Mouse (Mus musculus) ovary, postnatal 10 days (tissue): ENCODE results near the gene Hilpda.
A peak's percentile ranks its signal among the peaks of the same experiment; 100 is the strongest.

Experiments
- DNase-seq: peaks from one replicate; pipeline ENCODE4 v3.0.0; 2022; ENCODE audit warnings: low spot score

The Hilpda gene

GRCm38 (mm10) chr6:29272312-29273072 lies at the start of gene Hilpda:
Hilpda (plus strand) TSS chr6:29272488.
- DNase-seq, result peak; percentile 78

- DNase-seq, result no peak
These were observed 42.9 kb upstream of the Hilpda start for GRCm38 (mm10) chr6:29229265-29229913.

DNA sequence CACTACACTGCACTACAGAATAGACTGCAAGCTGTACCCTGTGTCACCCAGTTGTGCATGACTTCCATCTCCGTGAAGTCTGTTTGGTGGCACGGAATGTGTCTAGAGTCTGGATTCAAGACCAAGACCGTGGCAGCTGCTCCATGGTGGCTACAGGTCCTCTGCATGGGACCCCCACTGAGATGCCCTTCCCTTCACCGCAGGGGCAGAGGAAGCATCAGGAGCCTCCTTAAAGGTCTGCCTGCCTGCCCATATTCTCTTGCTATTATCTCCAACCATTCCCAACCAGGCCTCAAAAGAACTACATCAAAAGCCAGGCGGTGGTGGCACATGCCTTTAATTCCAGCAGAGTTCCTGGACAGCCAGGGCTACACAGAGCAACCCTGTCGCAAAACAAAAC lies 41.9 kb upstream of the Hilpda start:
- no peak for DNase-seq

DNA sequence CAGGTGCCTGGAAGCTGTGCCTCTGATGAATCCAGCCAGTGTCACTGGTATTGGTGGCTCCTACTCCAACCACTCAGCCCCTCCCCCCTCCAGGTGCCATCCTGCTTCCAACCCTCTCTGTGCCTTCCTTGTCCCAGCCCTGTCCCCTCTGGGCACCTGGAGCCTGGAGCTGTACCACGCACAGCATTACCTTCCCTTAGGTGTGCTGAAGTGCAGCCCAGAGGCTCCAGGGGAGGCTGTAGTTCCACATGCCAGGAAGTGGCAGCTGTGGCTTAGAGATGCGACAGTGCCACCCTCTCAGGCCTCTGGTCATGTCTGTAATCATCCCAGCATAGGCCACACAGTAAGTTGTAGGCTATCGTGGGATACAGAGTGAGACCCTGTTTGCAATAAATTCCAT lies 40.5 kb upstream of the Hilpda start:
- DNase-seq, result no peak

DNA sequence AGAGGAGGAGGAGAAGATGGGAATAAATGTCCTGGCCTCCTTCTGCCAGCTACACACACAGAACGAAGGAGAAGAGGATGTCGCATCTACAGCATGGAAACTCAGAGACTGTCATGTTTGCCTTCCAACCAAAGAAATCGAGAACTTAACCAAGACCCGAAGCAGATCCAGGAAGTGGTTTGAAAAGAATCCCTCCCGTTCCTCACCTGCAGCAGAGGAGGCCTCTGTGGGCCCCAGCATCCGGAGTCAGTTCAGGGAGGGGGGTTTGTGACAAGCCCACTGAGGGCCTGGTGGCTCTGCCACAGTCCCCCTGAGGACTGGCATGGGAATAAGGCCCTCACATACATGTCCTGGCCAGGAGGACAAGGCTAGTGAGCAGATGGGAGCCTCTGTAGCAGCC lies 40.0 kb upstream of the Hilpda start:
- DNase-seq, result no peak

- DNase-seq, result no peak
These were observed 38.6 kb upstream of the Hilpda start for GRCm38 (mm10) chr6:29233710-29234109.

DNA sequence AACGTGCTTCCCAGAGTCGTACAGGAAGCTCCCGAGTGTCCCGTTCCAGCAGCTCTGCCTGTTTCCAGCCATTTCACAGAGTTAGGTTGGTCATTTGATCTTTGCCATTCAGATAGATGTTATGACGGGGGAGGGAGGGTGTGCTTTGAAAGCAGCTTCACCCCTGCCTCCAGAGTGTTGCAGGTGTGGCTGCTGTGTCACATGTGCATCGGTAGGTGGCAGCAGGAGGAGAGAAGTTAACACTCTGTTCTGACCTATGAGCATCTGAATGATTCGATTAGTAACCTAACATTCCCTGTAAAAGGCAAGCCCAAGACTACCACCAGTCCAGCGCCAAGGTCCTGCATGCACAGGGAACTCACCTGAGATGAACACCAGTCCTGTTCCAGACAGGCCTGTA lies 38.0 kb upstream of the Hilpda start:
- DNase-seq, result no peak

- no peak for DNase-seq
These were observed 31.5 kb upstream of the Hilpda start for GRCm38 (mm10) chr6:29240806-29241205.

- no peak for DNase-seq
These were observed 30.6 kb upstream of the Hilpda start for GRCm38 (mm10) chr6:29241697-29242096.

DNA sequence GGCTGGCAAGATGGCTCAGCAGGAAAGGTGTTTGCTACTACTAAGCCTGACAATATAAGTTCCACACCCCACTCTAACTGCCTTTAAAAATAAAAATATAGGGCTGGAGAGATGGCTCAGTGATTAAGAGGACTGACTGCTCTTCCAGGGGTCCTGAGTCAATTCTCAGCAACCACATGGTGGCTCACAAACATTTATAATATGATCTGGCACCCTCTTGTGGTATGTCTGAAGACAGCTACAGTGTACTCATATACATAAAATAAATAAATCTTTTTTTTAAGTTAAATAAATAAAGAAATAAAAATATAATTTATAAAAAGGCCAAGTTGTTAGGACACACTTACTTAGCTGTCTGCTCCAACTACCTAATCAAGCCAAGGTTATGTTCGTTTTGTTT lies 30.0 kb upstream of the Hilpda start:
- no peak for DNase-seq

- no peak for DNase-seq
These were observed 26.8 kb upstream of the Hilpda start for GRCm38 (mm10) chr6:29245272-29246120.

DNA sequence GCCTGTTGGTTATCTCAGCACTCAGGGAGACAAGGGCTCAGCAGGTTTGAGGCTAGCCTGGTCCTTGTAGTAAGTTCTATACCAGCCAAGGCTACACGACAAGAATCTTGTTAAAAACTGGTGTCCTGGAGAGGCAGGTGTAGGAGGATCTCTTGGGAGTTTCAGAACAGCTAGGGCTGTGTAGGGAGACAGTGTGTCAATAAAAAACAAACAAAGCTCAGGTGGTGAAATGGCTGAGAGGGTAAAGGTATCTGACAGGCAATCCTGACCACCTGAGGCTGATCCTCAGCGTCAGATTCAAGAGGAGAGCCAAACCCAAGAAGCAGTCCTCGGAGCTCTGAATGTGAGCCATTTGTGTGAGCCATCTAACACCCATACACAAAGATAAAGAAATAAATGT lies 26.1 kb upstream of the Hilpda start:
- no peak for DNase-seq

GRCm38 (mm10) chr6:29246585-29246984 lies 25.7 kb upstream of the Hilpda start:
- DNase-seq, result no peak

DNA sequence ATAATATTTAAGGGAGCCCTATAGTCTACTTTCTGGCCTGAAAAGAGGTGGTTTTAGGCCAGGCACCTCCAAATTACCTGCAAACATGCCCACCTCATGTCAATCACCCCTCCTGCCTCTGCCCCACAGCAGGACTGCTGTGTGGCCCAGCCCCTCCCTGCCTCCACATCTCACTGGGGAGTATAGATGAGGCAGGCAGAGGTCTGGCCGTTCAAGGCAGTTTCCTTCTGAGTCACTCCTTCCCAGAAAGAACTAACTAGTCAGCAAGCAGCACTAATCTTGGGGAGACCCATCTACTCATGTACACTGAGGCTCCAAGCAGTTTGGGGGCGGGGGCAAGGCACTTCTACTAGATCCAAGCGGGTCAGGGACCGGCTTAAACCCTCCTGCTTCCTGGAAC lies 25.2 kb upstream of the Hilpda start:
- no peak for DNase-seq

DNA sequence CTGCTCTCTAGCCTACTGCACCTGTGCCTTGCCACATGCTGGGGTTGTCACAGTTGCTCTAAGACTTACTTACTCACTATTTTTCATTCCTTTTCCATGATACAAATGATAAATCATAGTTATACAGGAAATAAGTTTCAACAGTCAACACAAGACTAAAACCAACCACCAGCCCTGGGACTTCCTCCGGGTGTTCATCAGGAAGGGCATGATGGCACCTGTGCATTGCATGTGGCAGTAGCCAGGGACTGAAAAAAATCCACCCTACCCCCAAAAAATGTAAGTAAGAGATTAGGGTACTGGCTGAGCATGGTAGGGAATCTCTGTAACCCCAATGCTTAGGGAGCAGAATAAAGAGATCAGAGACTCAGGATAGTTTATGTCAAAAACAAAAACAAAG lies 12.9 kb upstream of the Hilpda start:
- no peak for DNase-seq

- DNase-seq, result no peak
These were observed 10.5 kb upstream of the Hilpda start for GRCm38 (mm10) chr6:29261831-29262230.

GRCm38 (mm10) chr6:29263650-29264455 lies 8.4 kb upstream of the Hilpda start:
- no peak for DNase-seq

GRCm38 (mm10) chr6:29264456-29264781 lies 7.9 kb upstream of the Hilpda start:
- no peak for DNase-seq

GRCm38 (mm10) chr6:29266936-29267335 lies 5.4 kb upstream of the Hilpda start:
- no peak for DNase-seq

DNA sequence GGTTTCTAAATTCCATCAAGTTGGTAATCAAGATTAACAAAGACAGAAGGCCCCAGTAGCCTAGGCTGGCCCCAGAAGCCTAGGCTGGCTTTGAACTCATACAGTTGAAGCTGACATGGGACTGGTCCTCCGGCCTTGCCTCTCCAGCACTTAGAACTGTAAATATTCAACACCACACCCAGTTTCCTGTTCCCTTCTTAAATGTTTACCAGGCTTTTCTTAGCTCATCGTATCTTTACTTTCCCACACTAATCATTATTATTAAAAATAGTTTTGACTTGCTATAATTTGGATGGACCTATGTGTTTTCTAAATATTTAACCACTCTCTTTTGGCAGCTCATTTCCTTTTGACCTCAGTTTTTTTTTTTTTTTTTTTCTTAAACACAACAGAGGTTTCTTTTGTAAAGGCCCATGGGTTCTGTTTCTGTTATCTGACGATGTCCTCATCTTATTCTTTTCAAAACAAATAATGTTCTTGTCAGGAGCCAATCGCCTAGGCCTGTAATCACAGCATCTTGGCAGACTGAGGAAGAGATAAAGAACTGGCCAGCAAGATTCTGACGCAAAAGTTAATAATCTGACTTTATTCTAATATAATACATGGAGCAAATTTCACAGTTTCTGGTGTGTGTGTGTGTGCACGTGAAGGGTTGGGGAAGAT lies 3.2 kb upstream of the Hilpda start:
- DNase-seq, result no peak

GRCm38 (mm10) chr6:29270961-29271360 lies 1.3 kb upstream of the Hilpda start:
- no peak for DNase-seq

DNA sequence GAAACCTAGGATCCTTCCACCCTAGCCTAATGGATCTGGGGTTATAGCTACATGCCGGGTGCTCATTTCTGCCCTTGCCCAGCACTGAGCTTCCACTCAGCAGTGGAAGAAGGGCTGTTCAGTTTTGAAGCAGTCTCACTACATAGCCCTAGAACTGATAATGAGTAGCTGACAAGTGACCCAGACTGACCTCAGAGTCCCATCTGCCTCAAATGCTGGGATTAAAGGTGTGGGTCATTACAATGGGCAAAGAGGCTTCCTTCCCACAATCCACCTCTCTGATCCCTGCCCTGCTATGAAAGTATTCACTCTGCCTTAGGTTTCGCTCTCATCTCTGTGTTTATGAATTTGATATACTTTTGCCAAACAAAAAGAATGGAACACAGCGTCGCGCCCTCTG lies 4.5 kb downstream of the Hilpda start:
- no peak for DNase-seq
